Mouse (Mus musculus) thymus, adult 2 months (tissue): ENCODE measurements around the gene Olfr1276. TPM values are rescaled to one million over a fixed set of nuclear protein-coding genes. Genes with fewer than 3 reads are reported as not detected.

Source experiments
- DNase-seq: peaks from one replicate; pipeline ENCODE4 v3.0.0; 2021
- H3K27ac ChIP-seq: fragments of 200-500 bp; 2 replicates; pipeline ENCODE4 v1.5.1; 2012; ENCODE audit warnings: low read length, control low read depth; ENCODE audit not compliant: control insufficient read depth, insufficient read depth
- H3K27me3 ChIP-seq: fragments of 200-500 bp; 2 replicates; pipeline ENCODE4 v1.6.1; 2012; ENCODE audit warnings: mild to moderate bottlenecking, low read length, moderate library complexity, mixed read lengths; ENCODE audit not compliant: control insufficient read depth, insufficient read depth
- H3K36me3 ChIP-seq: fragments of 200-500 bp; 2 replicates; pipeline ENCODE4 v1.6.1; 2012; ENCODE audit warnings: mild to moderate bottlenecking, low read length, moderate library complexity; ENCODE audit not compliant: control insufficient read depth, insufficient read depth
- H3K4me1 ChIP-seq: fragments of 200-500 bp; replicated peaks from 2 replicates; pipeline ENCODE4 v1.6.1; 2012; ENCODE audit warnings: low read length; ENCODE audit not compliant: control insufficient read depth, insufficient read depth
- H3K4me3 ChIP-seq: fragments of 200-500 bp; 2 replicates; pipeline ENCODE4 v1.5.1; 2012; ENCODE audit warnings: mild to moderate bottlenecking, low read length, control low read depth, moderate library complexity; ENCODE audit not compliant: control insufficient read depth, insufficient read depth
- CTCF ChIP-seq: fragments of 200-500 bp; IDR thresholded peaks from 2 replicates; pipeline ENCODE4 v1.5.1; 2012; ENCODE audit warnings: mild to moderate bottlenecking, control low read depth, low read length, moderate library complexity, borderline replicate concordance; ENCODE audit not compliant: control insufficient read depth, poor library complexity, insufficient read depth; ENCODE audit errors: extremely low read depth
- POLR2A ChIP-seq: fragments of 200-500 bp; IDR thresholded peaks from 2 replicates; pipeline ENCODE4 v1.6.1; 2012; ENCODE audit warnings: mild to moderate bottlenecking, low read length, control low read depth, moderate library complexity; ENCODE audit not compliant: control insufficient read depth, poor library complexity, insufficient read depth; ENCODE audit errors: extremely low read depth
- WGBS: fragments of 180-500 bp; shearing (Covaris S2); methylation state at CpG from one replicate; pipeline ENCODE4 v1.1.7; 2018; 5-methylcytosine and 5-hydroxymethylcytosine counted together
- polyA plus RNA-seq: library from polyadenylated mRNA; depleted of rRNA; stranded (reverse); fragments of >200 nt; gene quantifications from 2 replicates; pipeline ENCODE4 v1.2.3, GENCODE M21; 2012; rRNA removed

Olfr1276 gene
- not detected in 2 replicates for polyA plus RNA-seq

GRCm38 (mm10) chr2:111254216-111254615 lies at the start of gene Olfr1276:
TSS of gene Olfr1276 (plus strand) at chr2:111254516.
- H3K27ac ChIP-seq, result no peak within 1 kb of the TSS
- no peak within 1 kb of the TSS for H3K4me3 ChIP-seq
- H3K27me3 ChIP-seq, result no peaks in the 10 kb centered on the region
- no peaks in the 10 kb centered on the region for H3K4me1 ChIP-seq
- DNase-seq, result no peak
- H3K36me3 ChIP-seq, result no peaks in the 10 kb centered on the region
- no peak for TF ChIP-seq CTCF
- TF ChIP-seq POLR2A, result no peak

GRCm38 (mm10) chr2:111229502-111229901 lies 24.8 kb upstream of the Olfr1276 start, which contains the start of gene 4930430A15Rik:
TSS of gene 4930430A15Rik (minus strand) at chr2:111229602.
- DNase-seq, result no peak
- 89% methylated on average over 6 of the region's 6 CpGs for WGBS
- H3K27ac ChIP-seq, result no peak within 1 kb of the TSS
- no peak within 1 kb of the TSS for H3K4me3 ChIP-seq
- no peaks in the 10 kb centered on the region for H3K27me3 ChIP-seq
- H3K36me3 ChIP-seq, result no peaks in the 10 kb centered on the region
- TF ChIP-seq CTCF, result no peak
- no peak for TF ChIP-seq POLR2A
- H3K4me1 ChIP-seq, result no peaks in the 10 kb centered on the region

- 91% methylated on average over 1 of the region's 1 CpGs for WGBS
- no peak for DNase-seq
- no peaks in the 10 kb centered on the region for H3K4me1 ChIP-seq
Observed at GRCm38 (mm10) chr2:111235186-111235585, 19.1 kb upstream of the Olfr1276 start, which contains the start of gene Olfr1275. TSS of gene Olfr1275 (minus strand) at chr2:111235286.

GRCm38 (mm10) chr2:111274006-111274405 lies 19.7 kb downstream of the Olfr1276 start, which contains the start of gene Olfr1277:
TSS of gene Olfr1277 (minus strand) at chr2:111274106.
- no peak for TF ChIP-seq CTCF
- TF ChIP-seq POLR2A, result no peak
- WGBS, result 88% methylated on average over 2 of the region's 2 CpGs

More at GRCm38 (mm10) chr2:111235186-111235585, 19.1 kb upstream of the Olfr1276 start, which contains the start of gene Olfr1275:
- no peaks in the 10 kb centered on the region for H3K27me3 ChIP-seq
- no peak within 1 kb of the TSS for H3K27ac ChIP-seq
- no peak for TF ChIP-seq POLR2A
- TF ChIP-seq CTCF, result no peak
- H3K36me3 ChIP-seq, result no peaks in the 10 kb centered on the region
- H3K4me3 ChIP-seq, result no peak within 1 kb of the TSS

GRCm38 (mm10) chr2:111289836-111290235 lies 35.5 kb downstream of the Olfr1276 start, which contains the start of gene Olfr1278:
TSS of gene Olfr1278 (plus strand) at chr2:111290136.
- Histone ChIP-seq H3K4me3 (no peak within 1 kb of the TSS), H3K27ac (no peak within 1 kb of the TSS), H3K27me3 (no peaks in the 10 kb centered on the region), H3K4me1 (no peaks in the 10 kb centered on the region), H3K36me3 (no peaks in the 10 kb centered on the region)
- no peak for TF ChIP-seq CTCF
- DNase-seq, result no peak

More at GRCm38 (mm10) chr2:111274006-111274405, 19.7 kb downstream of the Olfr1276 start, which contains the start of gene Olfr1277:
- H3K4me1 ChIP-seq, result no peaks in the 10 kb centered on the region
- H3K27me3 ChIP-seq, result no peaks in the 10 kb centered on the region
- no peak for DNase-seq
- no peak within 1 kb of the TSS for H3K27ac ChIP-seq
- H3K4me3 ChIP-seq, result no peak within 1 kb of the TSS
- no peaks in the 10 kb centered on the region for H3K36me3 ChIP-seq

GRCm38 (mm10) chr2:111298541-111298940 lies 44.2 kb downstream of the Olfr1276 start:
- no peak overlapping the region for H3K27ac ChIP-seq
- H3K4me3 ChIP-seq, result no peak overlapping the region
- no peaks in the 10 kb centered on the region for H3K4me1 ChIP-seq
- H3K36me3 ChIP-seq, result no peaks in the 10 kb centered on the region
- DNase-seq, result no peak
- TF ChIP-seq CTCF (no peak), POLR2A (no peak)
- H3K27me3 ChIP-seq, result no peaks in the 10 kb centered on the region

GRCm38 (mm10) chr2:111300374-111300773 lies 46.1 kb downstream of the Olfr1276 start, which contains the start of gene Olfr1279:
TSS of gene Olfr1279 (plus strand) at chr2:111300635.
- H3K27ac ChIP-seq, result no peak within 1 kb of the TSS
- no peaks in the 10 kb centered on the region for H3K36me3 ChIP-seq
- no peaks in the 10 kb centered on the region for H3K4me1 ChIP-seq
- DNase-seq, result no peak
- no peaks in the 10 kb centered on the region for H3K27me3 ChIP-seq
- H3K4me3 ChIP-seq, result no peak within 1 kb of the TSS
- TF ChIP-seq CTCF, result no peak
- TF ChIP-seq POLR2A, result no peak

Other genes starting within 250 kb of the Olfr1276 start
- not detected in 2 replicates for gene Gm13941, start 148.5 kb upstream of the Olfr1276 start, polyA plus RNA-seq
- not detected in 2 replicates for gene Gm15130, start 101.6 kb upstream of the Olfr1276 start, polyA plus RNA-seq
- gene 4930430A15Rik, start 24.9 kb upstream of the Olfr1276 start, polyA plus RNA-seq, result not detected in 2 replicates
- not detected in 2 replicates for gene Olfr1275, start 19.2 kb upstream of the Olfr1276 start, polyA plus RNA-seq
- not detected in 2 replicates for gene Olfr1277, start 19.6 kb downstream of the Olfr1276 start, polyA plus RNA-seq
- not detected in 2 replicates for gene Olfr1278, start 35.6 kb downstream of the Olfr1276 start, polyA plus RNA-seq
- not detected in 2 replicates for gene Olfr1279, start 46.1 kb downstream of the Olfr1276 start, polyA plus RNA-seq
- not detected in 2 replicates for gene Olfr1280, start 59.5 kb downstream of the Olfr1276 start, polyA plus RNA-seq
- not detected in 2 replicates for gene Olfr1281, start 72.0 kb downstream of the Olfr1276 start, polyA plus RNA-seq
- gene Olfr1282, start 81.6 kb downstream of the Olfr1276 start, polyA plus RNA-seq, result not detected in 2 replicates
- not detected in 2 replicates for gene Olfr1283, start 112.3 kb downstream of the Olfr1276 start, polyA plus RNA-seq
- gene Olfr1284, start 121.0 kb downstream of the Olfr1276 start, polyA plus RNA-seq, result not detected in 2 replicates
- gene Olfr1286, start 168.6 kb downstream of the Olfr1276 start, polyA plus RNA-seq, result not detected in 2 replicates
- not detected in 2 replicates for gene Olfr1287, start 194.6 kb downstream of the Olfr1276 start, polyA plus RNA-seq
- gene Olfr1288, start 219.6 kb downstream of the Olfr1276 start, polyA plus RNA-seq, result not detected in 2 replicates
- gene Olfr1289, start 226.3 kb downstream of the Olfr1276 start, polyA plus RNA-seq, result not detected in 2 replicates
- not detected in 2 replicates for gene Olfr1290, start 239.3 kb downstream of the Olfr1276 start, polyA plus RNA-seq
- not detected in 2 replicates for gene Olfr1291-ps1, start 242.7 kb downstream of the Olfr1276 start, polyA plus RNA-seq